Mouse (Mus musculus): ENCODE data around the gene Popdc3.

DNA sequence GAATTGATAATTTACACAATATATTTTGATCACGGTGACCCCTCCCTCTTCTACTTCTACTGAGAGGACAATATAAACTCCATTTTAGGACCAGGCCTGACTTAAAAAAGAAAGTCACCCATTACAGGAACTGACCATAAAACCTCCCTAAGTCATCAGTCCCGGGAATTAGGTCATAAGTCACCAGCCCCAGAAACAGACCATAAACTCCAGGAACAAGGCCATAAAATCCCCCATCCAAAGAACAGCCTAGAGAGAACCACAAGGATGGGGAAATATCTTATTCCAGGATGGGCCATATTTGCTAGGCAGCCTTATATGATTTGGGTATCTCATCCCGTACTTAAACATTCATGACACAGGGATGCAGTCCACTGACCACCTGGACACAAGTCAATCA lies 3.6 kb upstream of the Popdc3 start:
- no peak for TF ChIP-seq POLR2A (IDR thresholded peaks at IDR 0.05; ENCODE audit: control insufficient read depth, extremely low read depth, insufficient read depth, low read length, poor library complexity)
- no peak for TF ChIP-seq CTCF (IDR thresholded peaks at IDR 0.05; ENCODE audit: borderline replicate concordance, control insufficient read depth, extremely low read depth, insufficient read depth, low read length, poor library complexity)
